Mouse (Mus musculus) lung, postnatal 36 days (tissue): ENCODE measurements around the gene Tas2r105.

Experiments used
- DNase-seq: peaks from one replicate; pipeline ENCODE4 v3.0.0; 2022; ENCODE audit warnings: mixed read lengths

Gene Tas2r105

GRCm38 (mm10) chr6:131687395-131687794 lies at the start of gene Tas2r105:
Gene Tas2r105, minus strand, starts transcription at chr6:131687495.
- DNase-seq: no peak

GRCm38 (mm10) chr6:131712803-131713202 lies 25.5 kb upstream of the Tas2r105 start:
- no peak for DNase-seq

GRCm38 (mm10) chr6:131689963-131690362 lies 2.7 kb upstream of the Tas2r105 start, which contains the start of gene Tas2r114:
Gene Tas2r114, minus strand, starts transcription at chr6:131690063.
- DNase-seq: no peak

- DNase-seq: no peak
These were observed 1.7 kb downstream of the Tas2r105 start, which contains the start of gene Tas2r104 for GRCm38 (mm10) chr6:131685644-131686043. Gene Tas2r104, minus strand, starts transcription at chr6:131685744.

- DNase-seq: no peak
These were observed 8.5 kb downstream of the Tas2r105 start, which contains the start of gene Tas2r106 for GRCm38 (mm10) chr6:131678786-131679185. Gene Tas2r106, minus strand, starts transcription at chr6:131678886.

GRCm38 (mm10) chr6:131660049-131660448 lies 27.2 kb downstream of the Tas2r105 start, which contains the start of gene Tas2r107:
Gene Tas2r107, minus strand, starts transcription at chr6:131660149.
- DNase-seq: no peak
